Mouse (Mus musculus): ENCODE measurements around the gene Ube2o. TPM values are rescaled to one million over a fixed set of nuclear protein-coding genes. Genes with fewer than 3 reads are reported as not detected.

Ube2o gene
- polyA plus RNA-seq, 1 experiment from 2014 or later: 9.8 TPM

GRCm38 (mm10) chr11:116592428-116592827 is 11.2 kb upstream of the Ube2o start:
- DNase-seq (ENCODE audit: low spot score) (peak; percentile 98), ATAC-seq (replicated peaks; ENCODE audit: low FRiP score, low TSS enrichment, low read depth) (0 out of 2 replicates have a peak, but pooled peaks have one; percentile 28)
- no peaks in the 10 kb centered on the region for H3K36me3 ChIP-seq (ENCODE audit: control insufficient read depth, insufficient read depth, low read length)
- no peaks in the 10 kb centered on the region for H3K9me3 ChIP-seq (ENCODE audit: control insufficient read depth, low read length)
- H3K9ac ChIP-seq (ENCODE audit: low read length): no peak overlapping the region
- H3K27ac ChIP-seq (ENCODE audit: low read depth): no peak overlapping the region
- no peaks in the 10 kb centered on the region for H3K4me1 ChIP-seq (replicated peaks; ENCODE audit: control insufficient read depth, insufficient read depth, low read length)
- 0 out of 2 replicates have a peak, but pooled peaks cover 7% of the 10 kb centered on the region for H3K27me3 ChIP-seq (replicated peaks; ENCODE audit: control insufficient read depth, insufficient read depth, low read length)
- no peak overlapping the region for H3K4me2 ChIP-seq (ENCODE audit: low read length)
- H3K4me3 ChIP-seq (ENCODE audit: low read depth, low read length): no peak overlapping the region

GRCm38 (mm10) chr11:116591621-116592020 is 10.4 kb upstream of the Ube2o start:
- Histone ChIP-seq H3K9ac (ENCODE audit: low read length) (no peak overlapping the region), H3K4me1 (replicated peaks; ENCODE audit: control insufficient read depth, insufficient read depth, low read length) (no peaks in the 10 kb centered on the region), H3K4me3 (ENCODE audit: low read depth, low read length) (no peak overlapping the region)

GRCm38 (mm10) chr11:116589574-116589973 is 8.3 kb upstream of the Ube2o start:
- no peak overlapping the region for H3K27ac ChIP-seq (ENCODE audit: low read depth)
- no peak overlapping the region for H3K4me2 ChIP-seq (ENCODE audit: low read length)
- H3K4me1 ChIP-seq (replicated peaks; ENCODE audit: control insufficient read depth, insufficient read depth, low read length): no peaks in the 10 kb centered on the region
- 62% methylated on average over 8 of the region's 8 CpGs for WGBS
- no peak overlapping the region for H3K9ac ChIP-seq (ENCODE audit: low read length)
- H3K9me3 ChIP-seq (ENCODE audit: control insufficient read depth, low read length): no peaks in the 10 kb centered on the region
- no peak for DNase-seq (ENCODE audit: low spot score)
- 0 out of 2 replicates have a peak, but pooled peaks cover 11% of the 10 kb centered on the region for H3K27me3 ChIP-seq (replicated peaks; ENCODE audit: control insufficient read depth, insufficient read depth, low read length)
- H3K36me3 ChIP-seq (ENCODE audit: control insufficient read depth, insufficient read depth, low read length): no peaks in the 10 kb centered on the region
- H3K4me3 ChIP-seq (ENCODE audit: low read depth, low read length): no peak overlapping the region
- ATAC-seq (replicated peaks; ENCODE audit: low FRiP score, low TSS enrichment, low read depth): no peak

More at GRCm38 (mm10) chr11:116591621-116592020, 10.4 kb upstream of the Ube2o start:
- no peak overlapping the region for H3K4me2 ChIP-seq (ENCODE audit: low read length)
- DNase-seq (ENCODE audit: low spot score): no peak
- no peaks in the 10 kb centered on the region for H3K36me3 ChIP-seq (ENCODE audit: control insufficient read depth, insufficient read depth, low read length)
- H3K27me3 ChIP-seq (replicated peaks; ENCODE audit: control insufficient read depth, insufficient read depth, low read length): 0 out of 2 replicates have a peak, but pooled peaks cover 11% of the 10 kb centered on the region
- WGBS: 90% methylated on average over 4 of the region's 4 CpGs
- no peak overlapping the region for H3K27ac ChIP-seq (ENCODE audit: low read depth)
- no peak for ATAC-seq (replicated peaks; ENCODE audit: low FRiP score, low TSS enrichment, low read depth)
- H3K9me3 ChIP-seq (ENCODE audit: control insufficient read depth, low read length): no peaks in the 10 kb centered on the region

DNA sequence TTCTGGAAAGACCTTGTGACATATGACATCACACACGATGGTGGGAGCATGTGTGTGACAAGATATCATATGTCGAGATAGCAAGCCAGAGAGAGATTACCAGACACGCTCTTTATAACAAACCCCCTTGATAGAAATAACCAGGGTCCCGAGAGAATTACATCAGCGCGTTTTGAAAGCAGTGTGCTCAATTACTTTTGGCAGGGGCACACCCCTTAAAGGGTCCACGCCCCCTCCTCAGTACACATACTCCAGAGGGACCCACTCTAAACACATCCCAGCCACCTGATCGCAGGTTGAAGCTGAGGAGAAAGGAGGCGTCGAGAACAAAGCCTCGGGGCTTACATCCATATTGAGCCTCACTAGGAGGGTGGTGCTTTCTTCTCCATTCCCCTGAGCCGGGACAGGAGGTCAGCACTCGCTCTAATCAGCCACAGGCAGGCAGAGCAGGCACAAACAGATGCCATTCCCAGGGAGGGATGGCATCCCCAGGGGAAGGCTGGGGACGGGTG is 7.8 kb upstream of the Ube2o start:
- Histone ChIP-seq H3K36me3 (ENCODE audit: control insufficient read depth, insufficient read depth, low read length) (no peaks in the 10 kb centered on the region), H3K9me3 (ENCODE audit: control insufficient read depth, low read length) (no peaks in the 10 kb centered on the region), H3K27ac (ENCODE audit: low read depth) (no peak overlapping the region), H3K4me3 (ENCODE audit: low read depth, low read length) (no peak overlapping the region), H3K9ac (ENCODE audit: low read length) (no peak overlapping the region), H3K4me2 (ENCODE audit: low read length) (no peak overlapping the region), H3K4me1 (replicated peaks; ENCODE audit: control insufficient read depth, insufficient read depth, low read length) (no peaks in the 10 kb centered on the region), H3K27me3 (replicated peaks; ENCODE audit: control insufficient read depth, insufficient read depth, low read length) (0 out of 2 replicates have a peak, but pooled peaks cover 11% of the 10 kb centered on the region)
- ATAC-seq (replicated peaks; ENCODE audit: low FRiP score, low TSS enrichment, low read depth) (no peak), DNase-seq (ENCODE audit: low spot score) (no peak)
- WGBS: 31% methylated on average over 14 of the region's 14 CpGs

- DNase-seq (ENCODE audit: low spot score) (peak; percentile 89), ATAC-seq (replicated peaks; ENCODE audit: low FRiP score, low TSS enrichment, low read depth) (peak; percentile 80; the same call in 1 of the 2 replicates)
- WGBS: 23% methylated on average over 23 of the region's 23 CpGs
- H3K36me3 ChIP-seq (ENCODE audit: control insufficient read depth, insufficient read depth, low read length): no peaks in the 10 kb centered on the region
- H3K27me3 ChIP-seq (replicated peaks; ENCODE audit: control insufficient read depth, insufficient read depth, low read length): 0 out of 2 replicates have a peak, but pooled peaks cover 11% of the 10 kb centered on the region
- peak overlapping the region; percentile 20; the same call in 1 of the 2 replicates for H3K4me2 ChIP-seq (ENCODE audit: low read length)
- no peaks in the 10 kb centered on the region for H3K4me1 ChIP-seq (replicated peaks; ENCODE audit: control insufficient read depth, insufficient read depth, low read length)
- H3K27ac ChIP-seq (ENCODE audit: low read depth): no peak overlapping the region
- H3K4me3 ChIP-seq (ENCODE audit: low read depth, low read length): no peak overlapping the region
- no peaks in the 10 kb centered on the region for H3K9me3 ChIP-seq (ENCODE audit: control insufficient read depth, low read length)
- H3K9ac ChIP-seq (ENCODE audit: low read length): no peak overlapping the region
Measured at GRCm38 (mm10) chr11:116586801-116587631, 5.8 kb upstream of the Ube2o start.

- Histone ChIP-seq H3K27ac (ENCODE audit: low read depth) (no peak within 1 kb of the TSS), H3K4me1 (replicated peaks; ENCODE audit: control insufficient read depth, insufficient read depth, low read length) (no peaks in the 10 kb centered on the region), H3K9ac (ENCODE audit: low read length) (no peak within 1 kb of the TSS), H3K36me3 (ENCODE audit: control insufficient read depth, insufficient read depth, low read length) (no peaks in the 10 kb centered on the region), H3K4me3 (ENCODE audit: low read depth, low read length) (no peak within 1 kb of the TSS), H3K4me2 (ENCODE audit: low read length) (peak within 1 kb of the TSS; percentile 20; the same call in 1 of the 2 replicates), H3K9me3 (ENCODE audit: control insufficient read depth, low read length) (no peaks in the 10 kb centered on the region), H3K27me3 (replicated peaks; ENCODE audit: control insufficient read depth, insufficient read depth, low read length) (0 out of 2 replicates have a peak, but pooled peaks cover 11% of the 10 kb centered on the region)
- no peak for DNase-seq (ENCODE audit: low spot score)
- 0 out of 2 replicates have a peak, but pooled peaks have one; percentile 48 for ATAC-seq (replicated peaks; ENCODE audit: low FRiP score, low TSS enrichment, low read depth)
- WGBS: 74% methylated on average over 5 of the region's 5 CpGs
Measured at GRCm38 (mm10) chr11:116586310-116586709, 5.1 kb upstream of the Ube2o start, which contains the start of gene Aanat. TSS of gene Aanat (plus strand) at chr11:116586432.

- no peak overlapping the region for H3K4me2 ChIP-seq (ENCODE audit: low read length)
- no peak overlapping the region for H3K4me3 ChIP-seq (ENCODE audit: low read depth, low read length)
- 0 out of 2 replicates have a peak, but pooled peaks cover 11% of the 10 kb centered on the region for H3K27me3 ChIP-seq (replicated peaks; ENCODE audit: control insufficient read depth, insufficient read depth, low read length)
- no peaks in the 10 kb centered on the region for H3K9me3 ChIP-seq (ENCODE audit: control insufficient read depth, low read length)
- no peaks in the 10 kb centered on the region for H3K36me3 ChIP-seq (ENCODE audit: control insufficient read depth, insufficient read depth, low read length)
- no peaks in the 10 kb centered on the region for H3K4me1 ChIP-seq (replicated peaks; ENCODE audit: control insufficient read depth, insufficient read depth, low read length)
- no peak overlapping the region for H3K9ac ChIP-seq (ENCODE audit: low read length)
- DNase-seq (ENCODE audit: low spot score): no peak
- no peak overlapping the region for H3K27ac ChIP-seq (ENCODE audit: low read depth)
- WGBS: 44% methylated on average over 6 of the region's 6 CpGs
- no peak for ATAC-seq (replicated peaks; ENCODE audit: low FRiP score, low TSS enrichment, low read depth)
Measured at GRCm38 (mm10) chr11:116585682-116586081, 4.4 kb upstream of the Ube2o start.

GRCm38 (mm10) chr11:116580711-116581375 is 404 bp downstream of the Ube2o start:
- Histone ChIP-seq H3K4me3 (ENCODE audit: low read depth, low read length) (peak overlapping the region; percentile 98), H3K4me1 (replicated peaks; ENCODE audit: control insufficient read depth, insufficient read depth, low read length) (peaks cover 11% of the 10 kb centered on the region; the same call in 1 of the 2 replicates), H3K9me3 (ENCODE audit: control insufficient read depth, low read length) (no peaks in the 10 kb centered on the region), H3K9ac (ENCODE audit: low read length) (peak overlapping the region; percentile 86), H3K27me3 (replicated peaks; ENCODE audit: control insufficient read depth, insufficient read depth, low read length) (no peaks in the 10 kb centered on the region), H3K4me2 (ENCODE audit: low read length) (peak overlapping the region; percentile 90), H3K27ac (ENCODE audit: low read depth) (peak overlapping the region; percentile 51; the same call in 1 of the 2 replicates), H3K36me3 (ENCODE audit: control insufficient read depth, insufficient read depth, low read length) (no peaks in the 10 kb centered on the region)
- WGBS: under 1% methylated on average over 82 of the region's 91 CpGs
- DNase-seq (ENCODE audit: low spot score) (peak; percentile 89), ATAC-seq (replicated peaks; ENCODE audit: low FRiP score, low TSS enrichment, low read depth) (peak; percentile 84)

Data from intestine, embryonic 14.5 days (tissue).